Mouse (Mus musculus) bone marrow macrophage, adult 2 months (primary cell): Measurements from ENCODE around the gene Vwa3b.

ENCODE experiments used
- CTCF ChIP-seq: IDR thresholded peaks from 2 replicates; pipeline ENCODE4 v1.5.1; 2012; ENCODE audit warnings: low read depth, mild to moderate bottlenecking, low read length, moderate library complexity
- POLR2A ChIP-seq: IDR thresholded peaks from 2 replicates; pipeline ENCODE4 v1.6.1; 2012; ENCODE audit warnings: mild to moderate bottlenecking, low read depth, low read length, borderline replicate concordance

- TF ChIP-seq CTCF (no peak), POLR2A (no peak)
Observed at GRCm38 (mm10) chr1:37081376-37082214, 55.2 kb downstream of the Vwa3b start.
